Mouse (Mus musculus): Measurements from ENCODE around the gene Kcnj10. TPM values are rescaled to one million over a fixed set of nuclear protein-coding genes. Genes with fewer than 3 reads are reported as not detected.

Kcnj10 gene
- total RNA-seq, 2 experiments from 2014 or later, result 84.0 to 88.1 TPM

- no peak for DNase-seq (ENCODE audit: extremely low spot score in 1 of 2, low spot score in 1 of 2)
These were observed 77.2 kb downstream of the Kcnj10 start for GRCm38 (mm10) chr1:172418173-172418572.

- no peak for DNase-seq (ENCODE audit: extremely low spot score in 1 of 2, low spot score in 1 of 2)
These were observed 77.6 kb downstream of the Kcnj10 start for GRCm38 (mm10) chr1:172418642-172419041.

GRCm38 (mm10) chr1:172420181-172420580, 79.2 kb downstream of the Kcnj10 start:
- no peak for DNase-seq (ENCODE audit: extremely low spot score in 1 of 2, low spot score in 1 of 2)

GRCm38 (mm10) chr1:172423393-172423792, 82.4 kb downstream of the Kcnj10 start:
- no peak for DNase-seq (ENCODE audit: extremely low spot score in 1 of 2, low spot score in 1 of 2)

Other genes starting within 250 kb of the Kcnj10 start
- gene Pex19, start 214.5 kb upstream of the Kcnj10 start, total RNA-seq (2021), result 100 to 1,000 TPM in 1 of 2 experiments, 10 to 100 TPM in 1; 99.8 to 101 TPM
- 100 to 1,000 TPM; 107 to 115 TPM for gene Dcaf8, start 193.1 kb upstream of the Kcnj10 start, total RNA-seq (2021)
- 100 to 1,000 TPM; 395 to 445 TPM for gene Pea15a, start 134.4 kb upstream of the Kcnj10 start, total RNA-seq (2021)
- gene Casq1, start 121.3 kb upstream of the Kcnj10 start, total RNA-seq (2021), result under 1 TPM; 0.49 to 0.52 TPM
- not detected for gene Atp1a4, start 82.8 kb upstream of the Kcnj10 start, total RNA-seq (2021)
- gene Igsf8, start 79.6 kb upstream of the Kcnj10 start, total RNA-seq (2021), result 100 to 1,000 TPM; 253 to 278 TPM
- 100 to 1,000 TPM; 592 to 599 TPM for gene Atp1a2, start 43.1 kb upstream of the Kcnj10 start, total RNA-seq (2021)
- 10 to 100 TPM; 59.0 to 68.9 TPM for gene Kcnj9, start 11.9 kb upstream of the Kcnj10 start, total RNA-seq (2021)
- 1 to 10 TPM; 8.6 to 8.9 TPM for gene Pigm, start 35.3 kb downstream of the Kcnj10 start, total RNA-seq (2021)
- gene Slamf9, start 134.1 kb downstream of the Kcnj10 start, total RNA-seq (2021), result not detected
- 1 to 10 TPM; 5.6 to 8.2 TPM for gene Igsf9, start 140.6 kb downstream of the Kcnj10 start, total RNA-seq (2021)
- gene Tagln2, start 158.8 kb downstream of the Kcnj10 start, total RNA-seq (2021), result 10 to 100 TPM; 10.4 to 12.1 TPM
- 1 to 10 TPM; 3.1 to 3.9 TPM for gene Cfap45, start 179.6 kb downstream of the Kcnj10 start, total RNA-seq (2021)
- under 1 TPM; 0.39 to 0.56 TPM for gene Vsig8, start 214.7 kb downstream of the Kcnj10 start, total RNA-seq (2021)
- not detected for gene Slamf8, start 249.4 kb downstream of the Kcnj10 start, total RNA-seq (2021)

Measured in layer of hippocampus, postnatal 25 days (tissue).